In genomic region chr9:45907078-45907428, GRCm38 (mm10) we compare ENCODE assay signal across 8 mouse cellular contexts. TPM values are rescaled to one million over a fixed set of nuclear protein-coding genes. Genes with fewer than 3 reads are reported as not detected.
DNase-seq lines count a peak whose midpoint lies in the region; ATAC-seq lines count a peak whose summit lies in the region.

No protein-coding gene starts in this region.

- no peak for DNase-seq in lung, postnatal 4 days
- no peak for DNase-seq in hindbrain, embryonic 11.5 days (ENCODE audit: low spot score)
- no peak for DNase-seq in adrenal gland, adult 2 months
- no peak for DNase-seq in retina, embryonic 14.5 days (ENCODE audit: low spot score)
- DNase-seq in left cerebral cortex, postnatal 36 days (ENCODE audit: low spot score in 2 of 2): no peak

- WGBS in lung, embryonic 15.5 days: 0% methylated on average over 19 of the region's 19 CpGs
- WGBS in hindbrain, embryonic 11.5 days: 0% methylated on average over 19 of the region's 19 CpGs
- 2% methylated on average over 19 of the region's 19 CpGs for WGBS in macrophage (ENCODE audit: missing documents)

- peak overlapping the region; percentile 93 for H3K27ac ChIP-seq in lung, embryonic 15.5 days
- peak overlapping the region; percentile 95; the same call in 1 of the 2 replicates for H3K27ac ChIP-seq in hindbrain, embryonic 11.5 days (ENCODE audit: low read depth, low read length)
- H3K27ac ChIP-seq in macrophage: peak overlapping the region; percentile 91

- peak; percentile 35; the same call in 1 of the 2 replicates for ATAC-seq in lung, embryonic 15.5 days (ENCODE audit: borderline replicate concordance, extremely low read depth, low FRiP score, low TSS enrichment)
- 0 out of 2 replicates have a peak, but pooled peaks have one; percentile 19 for ATAC-seq in common myeloid progenitor, adult 5-6 weeks (replicated peaks; ENCODE audit: low read depth, poor library complexity, severe bottlenecking)
- ATAC-seq in hindbrain, embryonic 11.5 days (ENCODE audit: low FRiP score): no peak

- H3K27me3 ChIP-seq in lung, embryonic 15.5 days: no peaks in the 10 kb centered on the region
- H3K27me3 ChIP-seq in hindbrain, embryonic 11.5 days (ENCODE audit: control insufficient read depth, insufficient read depth, low read length): no peaks in the 10 kb centered on the region

- peaks cover 62% of the 10 kb centered on the region for H3K79me2 ChIP-seq in macrophage (ENCODE audit: inconsistent target)

- H3K4me2 ChIP-seq in lung, embryonic 15.5 days: peak overlapping the region; percentile 67
- H3K4me2 ChIP-seq in hindbrain, embryonic 11.5 days (replicated peaks; ENCODE audit: low read depth, low read length): peak overlapping the region; percentile 83

- intact Hi-C loops in left cerebral cortex, postnatal 36 days (cut with DNase I): loop anchor here (2.0 kb wide), 1 partner anchor 48 kb away; the partner anchor contains the start of gene Sidt2

- H3K4me3 ChIP-seq in lung, embryonic 15.5 days: peak overlapping the region; percentile 77
- H3K4me3 ChIP-seq in hindbrain, embryonic 11.5 days (ENCODE audit: low read depth, low read length): peak overlapping the region; percentile 71
- H3K4me3 ChIP-seq in macrophage (ENCODE audit: inconsistent target): peak overlapping the region; percentile 92

- no peaks in the 10 kb centered on the region for H3K9me3 ChIP-seq in lung, embryonic 15.5 days
- no peaks in the 10 kb centered on the region for H3K9me3 ChIP-seq in hindbrain, embryonic 11.5 days (ENCODE audit: control insufficient read depth, low read length)

- H3K9ac ChIP-seq in lung, embryonic 15.5 days: peak overlapping the region; percentile 77
- H3K9ac ChIP-seq in hindbrain, embryonic 11.5 days (ENCODE audit: low read depth, low read length): peak overlapping the region; percentile 76

- peaks cover 43% of the 10 kb centered on the region for H3K36me3 ChIP-seq in lung, embryonic 15.5 days
- no peaks in the 10 kb centered on the region for H3K36me3 ChIP-seq in hindbrain, embryonic 11.5 days (ENCODE audit: control insufficient read depth, insufficient read depth, low read length)
- H3K36me3 ChIP-seq in macrophage (ENCODE audit: inconsistent target): peaks cover 28% of the 10 kb centered on the region; the same call in 1 of the 2 replicates

- H3K4me1 ChIP-seq in lung, embryonic 15.5 days: peaks cover 21% of the 10 kb centered on the region
- no peaks in the 10 kb centered on the region for H3K4me1 ChIP-seq in hindbrain, embryonic 11.5 days (replicated peaks; ENCODE audit: control insufficient read depth, insufficient read depth, low read length)

RNA-seq across cellular contexts. Expression of gene Rnf214, which starts 0.3 kb away (rescaled TPM):
- polyA plus RNA-seq in lung, embryonic 15.5 days (2015; fragmentation: Nextera tagmentation; extraction: Ambion mirVana): 43.2 and 51.1 TPM in 2 replicates
- 21.4 and 40.1 TPM in 2 replicates for total RNA-seq in common myeloid progenitor, adult 5-6 weeks (2017)
- 81.4 and 109 TPM in 2 replicates for polyA plus RNA-seq in hindbrain, embryonic 11.5 days (2014; fragmentation: Nextera tagmentation; extraction: Ambion mirVana)
- 100 to 1,000 TPM in 18 of 26 experiments, 10 to 100 TPM in 8; 36.2 to 226 (median 145) TPM for total RNA-seq in macrophage (2018; cell fraction: chromatin; rRNA removed)
- 10 to 100 TPM; 24.4 to 50.7 (median 39.8) TPM for total RNA-seq in macrophage (2018; cell fraction: cytosol; rRNA removed)
- 100 to 1,000 TPM in 5 of 26 experiments, 10 to 100 TPM in 21; 33.3 to 106 (median 74.4) TPM for total RNA-seq in macrophage (2018; cell fraction: nucleus; rRNA removed)
- polyA plus RNA-seq in macrophage (2018): 17.7 to 39.2 TPM (median 25.2 TPM) in 3 replicates
- 10 to 100 TPM; 37.4 to 48.5 TPM for total RNA-seq in adrenal gland, adult 2 months (2021)
- 15.8 and 17.6 TPM in 2 replicates for polyA plus RNA-seq in adrenal gland, adult 2 months (2012; rRNA removed)
- 10 to 100 TPM; 69.9 to 79.9 TPM for total RNA-seq in left cerebral cortex, postnatal 36 days (2021)

RNA-seq across cellular contexts. Expression of gene Pcsk7, which starts 0.8 kb away (rescaled TPM):
- 20.3 and 25.4 TPM in 2 replicates for polyA plus RNA-seq in lung, embryonic 15.5 days (2015; fragmentation: Nextera tagmentation; extraction: Ambion mirVana)
- total RNA-seq in common myeloid progenitor, adult 5-6 weeks (2017): 12.0 and 16.9 TPM in 2 replicates
- polyA plus RNA-seq in hindbrain, embryonic 11.5 days (2014; fragmentation: Nextera tagmentation; extraction: Ambion mirVana): 13.3 and 15.7 TPM in 2 replicates
- total RNA-seq in macrophage (2018; cell fraction: chromatin; rRNA removed): 100 to 1,000 TPM in 22 of 26 experiments, 10 to 100 TPM in 4; 68.2 to 200 (median 119) TPM
- 10 to 100 TPM; 13.6 to 28.3 (median 18.6) TPM for total RNA-seq in macrophage (2018; cell fraction: cytosol; rRNA removed)
- 100 to 1,000 TPM in 2 of 26 experiments, 10 to 100 TPM in 24; 47.1 to 195 (median 76.8) TPM for total RNA-seq in macrophage (2018; cell fraction: nucleus; rRNA removed)
- polyA plus RNA-seq in macrophage (2018): 11.9 to 20.7 TPM (median 16.3 TPM) in 3 replicates
- total RNA-seq in adrenal gland, adult 2 months (2021): 10 to 100 TPM; 20.8 to 30.0 TPM
- 18.4 and 28.0 TPM in 2 replicates for polyA plus RNA-seq in adrenal gland, adult 2 months (2012; rRNA removed)
- 10 to 100 TPM; 19.1 to 28.9 TPM for total RNA-seq in left cerebral cortex, postnatal 36 days (2021)

RNA-seq across cellular contexts. Expression of gene Tagln, which starts 28.8 kb away (rescaled TPM):
- polyA plus RNA-seq in lung, embryonic 15.5 days (2015; fragmentation: Nextera tagmentation; extraction: Ambion mirVana): 135 and 151 TPM in 2 replicates
- total RNA-seq in common myeloid progenitor, adult 5-6 weeks (2017): not detected in 2 replicates
- 19.6 and 28.8 TPM in 2 replicates for polyA plus RNA-seq in hindbrain, embryonic 11.5 days (2014; fragmentation: Nextera tagmentation; extraction: Ambion mirVana)
- 10 to 100 TPM in 1 of 26 experiments, 1 to 10 TPM in 20, under 1 TPM in 3, not detected in 2; 0.46 to 50.5 (median 2.8) TPM for total RNA-seq in macrophage (2018; cell fraction: chromatin; rRNA removed)
- under 1 TPM in 13 of 26 experiments, not detected in 13; 0.10 to 0.48 (median 0.18) TPM for total RNA-seq in macrophage (2018; cell fraction: cytosol; rRNA removed)
- 1 to 10 TPM in 15 of 26 experiments, under 1 TPM in 6, not detected in 5; 0.38 to 8.2 (median 1.3) TPM for total RNA-seq in macrophage (2018; cell fraction: nucleus; rRNA removed)
- 0.29 to 2.3 TPM in 2 of 3 replicates, not detected in the other for polyA plus RNA-seq in macrophage (2018)
- 100 to 1,000 TPM in 1 of 2 experiments, 10 to 100 TPM in 1; 80.8 to 268 TPM for total RNA-seq in adrenal gland, adult 2 months (2021)
- 59.9 and 80.9 TPM in 2 replicates for polyA plus RNA-seq in adrenal gland, adult 2 months (2012; rRNA removed)
- 10 to 100 TPM in 1 of 2 experiments, 1 to 10 TPM in 1; 9.9 to 10.1 TPM for total RNA-seq in left cerebral cortex, postnatal 36 days (2021)

RNA-seq across cellular contexts. Expression of gene Sidt2, which starts 48.0 kb away (rescaled TPM):
- 31.6 and 36.9 TPM in 2 replicates for polyA plus RNA-seq in lung, embryonic 15.5 days (2015; fragmentation: Nextera tagmentation; extraction: Ambion mirVana)
- 21.9 and 39.9 TPM in 2 replicates for total RNA-seq in common myeloid progenitor, adult 5-6 weeks (2017)
- polyA plus RNA-seq in hindbrain, embryonic 11.5 days (2014; fragmentation: Nextera tagmentation; extraction: Ambion mirVana): 23.4 and 23.6 TPM in 2 replicates
- 100 to 1,000 TPM in 23 of 26 experiments, 10 to 100 TPM in 3; 72.4 to 298 (median 167) TPM for total RNA-seq in macrophage (2018; cell fraction: chromatin; rRNA removed)
- 100 to 1,000 TPM in 13 of 26 experiments, 10 to 100 TPM in 13; 44.5 to 165 (median 81.6) TPM for total RNA-seq in macrophage (2018; cell fraction: cytosol; rRNA removed)
- 100 to 1,000 TPM in 13 of 26 experiments, 10 to 100 TPM in 13; 65.9 to 220 (median 115) TPM for total RNA-seq in macrophage (2018; cell fraction: nucleus; rRNA removed)
- polyA plus RNA-seq in macrophage (2018): 48.8 to 139 TPM (median 91.4 TPM) in 3 replicates
- 100 to 1,000 TPM; 138 to 351 TPM for total RNA-seq in adrenal gland, adult 2 months (2021)
- 942 and 1,575 TPM in 2 replicates for polyA plus RNA-seq in adrenal gland, adult 2 months (2012; rRNA removed)
- total RNA-seq in left cerebral cortex, postnatal 36 days (2021): 10 to 100 TPM; 82.3 to 88.8 TPM
